Mouse (Mus musculus) cerebellum, adult 11 months (tissue): ENCODE measurements around the gene Clec12b.
"Not testable (repeated sequence)": the region's sequence is repeated elsewhere in the genome, so short reads cannot be mapped to it uniquely, and the experiment has no call there.

ENCODE experiments used
- DNase-seq: peaks from one replicate; pipeline ENCODE4 v3.0.0; 2022

Gene Clec12b

GRCm38 (mm10) chr6:129365959-129366359 is 19.7 kb downstream of the Clec12b start:
- peak; percentile 6 for DNase-seq

GRCm38 (mm10) chr6:129363942-129364341 is 21.7 kb downstream of the Clec12b start:
- DNase-seq: no peak

- no peak for DNase-seq
Measured at GRCm38 (mm10) chr6:129359515-129359914, 26.2 kb downstream of the Clec12b start.

GRCm38 (mm10) chr6:129356430-129356829 is 29.2 kb downstream of the Clec12b start:
- DNase-seq: no peak

GRCm38 (mm10) chr6:129355774-129356173 is 29.9 kb downstream of the Clec12b start:
- no peak for DNase-seq

- DNase-seq: no peak
Measured at GRCm38 (mm10) chr6:129351091-129351490, 34.6 kb downstream of the Clec12b start.

- DNase-seq: no peak
Measured at GRCm38 (mm10) chr6:129349524-129350352, 35.9 kb downstream of the Clec12b start.

- no peak for DNase-seq
Measured at GRCm38 (mm10) chr6:129344408-129344807, 41.3 kb downstream of the Clec12b start.

- DNase-seq: not testable (repeated sequence)
Measured at GRCm38 (mm10) chr6:129342391-129342790, 43.3 kb downstream of the Clec12b start, which contains the start of gene Clec12a. Clec12a (plus strand) TSS chr6:129342691.

GRCm38 (mm10) chr6:129337751-129338150 is 47.9 kb downstream of the Clec12b start:
- DNase-seq: no peak

- DNase-seq: no peak
Measured at GRCm38 (mm10) chr6:129333674-129334078, 52.0 kb downstream of the Clec12b start.

GRCm38 (mm10) chr6:129331610-129332009 is 54.1 kb downstream of the Clec12b start, which contains the start of gene 4922502D21Rik:
4922502D21Rik (minus strand) TSS chr6:129331796.
- DNase-seq: no peak

GRCm38 (mm10) chr6:129326568-129327150 is 59.0 kb downstream of the Clec12b start:
- no peak for DNase-seq

GRCm38 (mm10) chr6:129326016-129326415 is 59.7 kb downstream of the Clec12b start:
- DNase-seq: no peak
